Mouse (Mus musculus) ovary, postnatal 10 days (tissue): ENCODE data around the gene Bag6.

Experiments
- DNase-seq: peaks from one replicate; pipeline ENCODE4 v3.0.0; 2022; ENCODE audit warnings: low spot score

Gene Bag6

GRCm38 (mm10) chr17:35134801-35135590 lies at the start of gene Bag6:
Gene Bag6, plus strand, starts transcription at chr17:35135178.
- DNase-seq = peak; percentile 94

GRCm38 (mm10) chr17:35085208-35085865 lies 49.6 kb upstream of the Bag6 start, which contains the start of gene Ly6g6f:
Gene Ly6g6f, minus strand, starts transcription at chr17:35085610.
- DNase-seq = no peak

GRCm38 (mm10) chr17:35088151-35088550 lies 46.8 kb upstream of the Bag6 start:
- no peak for DNase-seq

- peak; percentile 93 for DNase-seq
Measured at GRCm38 (mm10) chr17:35088825-35089644, 45.9 kb upstream of the Bag6 start, which contains the start of gene Abhd16a. Gene Abhd16a, plus strand, starts transcription at chr17:35089263.

- no peak for DNase-seq
Measured at GRCm38 (mm10) chr17:35090166-35090932, 44.6 kb upstream of the Bag6 start.

GRCm38 (mm10) chr17:35092403-35093198 lies 42.4 kb upstream of the Bag6 start:
- DNase-seq = no peak

- no peak for DNase-seq
Measured at GRCm38 (mm10) chr17:35094475-35095365, 40.3 kb upstream of the Bag6 start.

GRCm38 (mm10) chr17:35096597-35096996 lies 38.4 kb upstream of the Bag6 start:
- DNase-seq = no peak

- DNase-seq = no peak
Measured at GRCm38 (mm10) chr17:35097164-35097655, 37.8 kb upstream of the Bag6 start.

- no peak for DNase-seq
Measured at GRCm38 (mm10) chr17:35100196-35100765, 34.7 kb upstream of the Bag6 start.

GRCm38 (mm10) chr17:35101161-35101560 lies 33.8 kb upstream of the Bag6 start:
- no peak for DNase-seq

- DNase-seq = no peak
Measured at GRCm38 (mm10) chr17:35102299-35102698, 32.7 kb upstream of the Bag6 start.

- DNase-seq = no peak
Measured at GRCm38 (mm10) chr17:35103221-35103690, 31.7 kb upstream of the Bag6 start.

GRCm38 (mm10) chr17:35104079-35104478 lies 30.9 kb upstream of the Bag6 start:
- no peak for DNase-seq

GRCm38 (mm10) chr17:35104754-35105153 lies 30.2 kb upstream of the Bag6 start:
- no peak for DNase-seq

- no peak for DNase-seq
Measured at GRCm38 (mm10) chr17:35105740-35106389, 29.1 kb upstream of the Bag6 start.

- DNase-seq = no peak
Measured at GRCm38 (mm10) chr17:35106522-35106921, 28.5 kb upstream of the Bag6 start.

GRCm38 (mm10) chr17:35108097-35108496 lies 26.9 kb upstream of the Bag6 start, which contains the start of gene Ly6g5c:
Gene Ly6g5c, plus strand, starts transcription at chr17:35108279.
- DNase-seq = no peak
